Mouse (Mus musculus) myocyte (in vitro differentiated cells): ENCODE data around the gene Dhx35.

Experiments used
- POLR2A ChIP-seq: IDR thresholded peaks from one replicate; pipeline ENCODE4 v1.6.1; 2011; ENCODE audit warnings: low read depth, mild to moderate bottlenecking, control low read depth, moderate library complexity; ENCODE audit not compliant: insufficient read length
- TCF12 ChIP-seq: IDR thresholded peaks from one replicate; pipeline ENCODE4 v1.6.1; 2011; ENCODE audit warnings: mild to moderate bottlenecking, control low read depth; ENCODE audit not compliant: poor library complexity, insufficient read depth, severe bottlenecking

DNA sequence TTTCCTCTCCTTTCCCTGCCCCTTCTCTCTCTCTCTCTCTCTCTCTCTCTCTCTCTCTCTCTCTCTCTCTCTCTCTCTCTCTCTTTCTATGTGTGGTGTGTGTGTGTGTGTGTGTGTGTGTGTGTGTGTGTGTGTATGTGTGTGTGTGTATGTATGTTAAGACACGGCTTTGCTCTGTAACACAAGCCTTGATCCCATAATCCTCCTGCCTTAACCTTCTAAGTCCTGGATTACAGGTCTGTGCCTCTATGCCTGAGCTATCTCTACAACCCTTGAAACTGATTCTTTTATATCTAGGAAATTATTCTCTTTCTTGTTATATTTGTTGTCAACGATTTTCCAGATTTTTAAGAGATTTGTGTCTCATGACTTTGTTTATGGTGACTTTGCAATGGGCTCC is 34.4 kb upstream of the Dhx35 start:
- TF ChIP-seq POLR2A (no peak), TCF12 (no peak)
